Mouse (Mus musculus) liver, adult 2 months (tissue): Measurements from ENCODE around the gene Plppr4. TPM values are rescaled to one million over a fixed set of nuclear protein-coding genes. Genes with fewer than 3 reads are reported as not detected.

Experiments used
- DNase-seq: peaks from one replicate; pipeline ENCODE4 v3.0.0-alpha.2; 2011; ENCODE audit warnings: low read depth, low spot score; ENCODE audit errors: extremely low read depth
- H3K27ac ChIP-seq: fragments of 200-500 bp; replicated peaks from 2 replicates; pipeline ENCODE4 v1.5.1; 2012; ENCODE audit warnings: low read depth, mild to moderate bottlenecking, control low read depth, inconsistent platforms, low read length; ENCODE audit not compliant: insufficient read depth
- H3K27me3 ChIP-seq: fragments of 200-500 bp; 2 replicates; pipeline ENCODE4 v1.6.1; 2012; ENCODE audit warnings: mild to moderate bottlenecking, moderate library complexity, low read length, inconsistent platforms; ENCODE audit not compliant: control insufficient read depth, insufficient read depth
- H3K36me3 ChIP-seq: fragments of 200-500 bp; 2 replicates; pipeline ENCODE4 v1.6.1; 2012; ENCODE audit warnings: low read length, inconsistent platforms; ENCODE audit not compliant: control insufficient read depth, insufficient read depth
- H3K4me1 ChIP-seq: fragments of 200-500 bp; 2 replicates; pipeline ENCODE4 v1.6.1; 2011; ENCODE audit warnings: low read length; ENCODE audit not compliant: control insufficient read depth, insufficient read depth
- H3K4me3 ChIP-seq: fragments of 200-500 bp; 2 replicates; pipeline ENCODE4 v1.5.1; 2011; ENCODE audit warnings: low read depth, mild to moderate bottlenecking, control low read depth, low read length, moderate library complexity; ENCODE audit not compliant: insufficient read depth
- H3K79me2 ChIP-seq: fragments of 200-500 bp; 2 replicates; pipeline ENCODE4 v1.6.1; 2012; ENCODE audit warnings: inconsistent platforms, mild to moderate bottlenecking, low read length, moderate library complexity; ENCODE audit not compliant: control insufficient read depth, insufficient read depth
- H3K9ac ChIP-seq: fragments of 200-500 bp; 2 replicates; pipeline ENCODE4 v1.6.1; 2012; ENCODE audit warnings: low read depth, mild to moderate bottlenecking, control low read depth, inconsistent platforms, low read length
- CTCF ChIP-seq: fragments of 200-500 bp; IDR thresholded peaks from 2 replicates; pipeline ENCODE4 v1.5.1; 2011; ENCODE audit warnings: low read depth, low read length, control low read depth
- POLR2A ChIP-seq: fragments of 200-500 bp; IDR thresholded peaks from 2 replicates; pipeline ENCODE4 v1.6.1; 2011; ENCODE audit warnings: low read length, control low read depth; ENCODE audit not compliant: insufficient read depth; ENCODE audit errors: extremely low read depth
- WGBS: fragments of 180-500 bp; shearing (Covaris S2); methylation state at CpG from one replicate; pipeline ENCODE4 v1.1.7; 2018; 5-methylcytosine and 5-hydroxymethylcytosine counted together
- polyA plus RNA-seq: library from polyadenylated mRNA; depleted of rRNA; stranded (reverse); fragments of >200 nt; gene quantifications from 2 replicates; pipeline ENCODE4 v1.2.3, GENCODE M21; 2012
- total RNA-seq: library from RNA; depleted of rRNA; stranded (reverse); fragments of >200 nt; gene quantifications from 2 replicates; pipeline ENCODE4 v1.2.3, GENCODE M21; 2014

Plppr4 gene
- total and polyA plus RNA-seq, 2 experiments = not detected

DNA sequence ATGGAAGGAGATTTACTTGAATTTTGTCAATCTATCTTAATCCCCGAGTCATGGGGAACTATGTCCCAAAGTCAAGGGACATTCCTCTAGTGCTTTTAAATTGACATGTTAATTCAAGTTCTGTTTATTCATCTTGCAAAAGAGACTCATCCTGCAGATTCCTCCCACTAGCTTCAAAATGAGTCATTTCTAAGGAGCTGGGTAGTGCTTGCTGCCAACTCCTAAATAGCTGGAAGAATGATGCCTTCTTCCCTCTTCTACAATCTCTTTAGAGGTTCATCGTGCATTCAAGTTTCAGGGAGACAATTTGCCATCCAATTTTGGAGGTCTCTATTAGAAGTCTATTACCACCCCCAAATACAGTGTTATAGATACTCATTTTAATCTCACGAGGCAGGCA, 3.3 kb downstream of the Plppr4 start:
- TF ChIP-seq POLR2A (no peak), CTCF (no peak)

DNA sequence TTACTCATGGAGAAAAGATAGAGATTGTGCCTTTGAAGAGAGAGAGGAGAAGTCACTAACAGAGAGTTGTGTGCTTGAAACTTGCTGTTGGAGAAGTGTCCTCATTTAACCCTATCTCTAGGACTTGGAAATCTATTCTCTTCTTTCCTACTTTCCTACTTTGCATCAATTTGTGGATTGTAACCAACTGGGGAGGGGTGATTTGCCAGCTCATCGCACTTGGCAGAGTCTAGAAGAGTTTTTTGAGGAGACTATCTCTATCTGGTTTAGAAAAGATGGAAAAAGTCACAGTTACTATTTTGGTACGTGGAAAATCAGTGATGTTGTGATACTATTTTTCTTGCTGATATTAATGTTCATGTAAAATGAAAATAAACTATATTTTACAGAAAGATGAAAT, 6.7 kb downstream of the Plppr4 start:
- H3K27me3 ChIP-seq = peaks cover 3% of the 10 kb centered on the region
- H3K9ac ChIP-seq = no peak overlapping the region
- H3K4me1 ChIP-seq = no peaks in the 10 kb centered on the region
- WGBS = 69% methylated on average over 2 of the region's 2 CpGs
- no peak overlapping the region for H3K4me3 ChIP-seq
- no peaks in the 10 kb centered on the region for H3K36me3 ChIP-seq
- H3K27ac ChIP-seq = no peak overlapping the region
- no peaks in the 10 kb centered on the region for H3K79me2 ChIP-seq
- no peak for TF ChIP-seq CTCF
- no peak for TF ChIP-seq POLR2A
- no peak for DNase-seq

More for the DNA sequence above, 3.3 kb downstream of the Plppr4 start:
- peaks cover 6% of the 10 kb centered on the region for H3K27me3 ChIP-seq
- no peaks in the 10 kb centered on the region; the same call in 1 of the 2 replicates for H3K4me1 ChIP-seq
- H3K9ac ChIP-seq = no peak overlapping the region
- DNase-seq = no peak
- 81% methylated on average over 3 of the region's 3 CpGs for WGBS
- no peak overlapping the region for H3K4me3 ChIP-seq
- H3K27ac ChIP-seq = no peak overlapping the region
- no peaks in the 10 kb centered on the region for H3K79me2 ChIP-seq
- H3K36me3 ChIP-seq = no peaks in the 10 kb centered on the region

DNA sequence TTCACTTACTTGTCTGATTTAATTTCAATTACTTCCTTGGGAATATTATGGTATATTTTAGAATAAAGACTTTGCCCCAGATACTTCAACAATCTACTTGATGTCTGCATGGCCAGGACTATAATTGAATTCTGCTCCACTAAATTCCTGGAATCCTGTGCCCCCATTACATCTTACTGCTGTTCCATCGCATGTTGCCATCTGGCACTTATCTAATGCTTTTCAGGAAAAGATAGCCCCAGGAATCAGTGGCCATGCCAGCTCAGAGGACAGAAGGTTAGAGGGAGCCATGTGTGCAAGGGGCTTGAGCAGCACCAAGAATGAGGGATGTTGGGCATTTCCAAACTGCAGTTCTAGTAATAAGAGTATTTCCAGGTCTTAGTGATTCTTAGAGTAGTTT, 14.3 kb downstream of the Plppr4 start:
- no peak overlapping the region for H3K4me3 ChIP-seq
- TF ChIP-seq CTCF (no peak), POLR2A (no peak)
- H3K9ac ChIP-seq = no peak overlapping the region
- no peaks in the 10 kb centered on the region for H3K36me3 ChIP-seq
- no peaks in the 10 kb centered on the region for H3K4me1 ChIP-seq
- H3K27me3 ChIP-seq = peaks cover 3% of the 10 kb centered on the region; the same call in 1 of the 2 replicates
- DNase-seq = no peak
- H3K27ac ChIP-seq = no peak overlapping the region
- H3K79me2 ChIP-seq = no peaks in the 10 kb centered on the region
- 84% methylated on average over 1 of the region's 1 CpGs for WGBS

DNA sequence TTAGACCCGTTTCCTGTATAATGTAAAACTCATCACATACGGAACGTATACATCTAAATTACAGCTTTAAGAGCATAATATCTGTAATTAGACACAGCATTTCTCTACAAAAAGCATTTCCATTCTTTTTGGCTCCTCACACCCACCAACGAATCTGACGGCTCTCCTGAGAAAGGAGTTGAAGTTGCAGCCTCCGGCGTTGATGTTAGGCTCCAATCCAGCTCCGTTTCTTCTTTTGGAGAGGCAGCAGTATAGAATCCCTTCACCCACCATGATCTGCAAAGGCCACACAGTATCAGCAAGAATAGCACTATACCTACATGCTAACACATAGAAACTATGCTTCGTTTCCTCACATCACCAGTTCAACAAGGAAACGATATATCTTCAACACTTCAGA, 29.2 kb downstream of the Plppr4 start:
- WGBS = 89% methylated on average over 10 of the region's 10 CpGs
- Histone ChIP-seq H3K27me3 (no peaks in the 10 kb centered on the region), H3K4me1 (no peaks in the 10 kb centered on the region), H3K79me2 (no peaks in the 10 kb centered on the region), H3K9ac (no peak overlapping the region), H3K36me3 (no peaks in the 10 kb centered on the region), H3K4me3 (no peak overlapping the region), H3K27ac (no peak overlapping the region)
- TF ChIP-seq CTCF = no peak
- no peak for TF ChIP-seq POLR2A
- no peak for DNase-seq

DNA sequence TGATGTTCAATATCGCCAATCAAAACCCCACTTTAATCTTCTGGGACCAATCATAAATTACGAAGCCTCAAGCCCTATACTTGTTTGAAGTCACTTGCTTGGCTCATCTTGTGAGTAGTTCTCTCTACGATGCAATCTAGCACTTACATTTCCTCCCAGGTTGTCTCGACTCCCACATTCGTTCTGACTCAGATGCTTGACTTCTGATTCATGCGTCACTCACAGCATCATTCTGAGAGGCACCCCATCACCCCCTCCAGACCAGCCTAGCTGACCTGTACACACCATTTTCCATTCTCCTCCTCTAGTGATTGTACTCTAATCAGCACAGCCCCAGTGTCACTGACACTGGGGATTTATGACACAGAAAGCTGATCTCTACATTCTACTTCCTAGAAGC, 31.2 kb downstream of the Plppr4 start:
- H3K27me3 ChIP-seq = no peaks in the 10 kb centered on the region

DNA sequence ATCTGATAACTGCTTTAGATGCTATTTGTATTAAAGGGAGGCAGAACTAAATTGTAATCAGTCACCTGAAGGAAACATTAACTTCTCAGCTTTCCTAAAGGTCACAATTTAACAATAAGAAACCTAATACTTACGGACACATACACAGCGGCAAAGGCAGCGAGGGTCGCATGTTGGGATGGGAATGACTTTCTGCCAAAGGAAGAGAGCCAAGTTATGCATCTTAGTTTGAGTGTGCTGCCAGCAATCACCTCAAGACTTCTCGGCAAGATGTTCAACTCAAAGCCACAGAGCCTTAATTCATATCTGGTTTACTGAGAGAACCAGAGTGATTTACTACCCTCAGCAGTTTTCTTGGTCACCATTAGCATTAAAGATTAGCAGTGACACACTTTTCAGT, 34.1 kb downstream of the Plppr4 start:
- no peaks in the 10 kb centered on the region for H3K79me2 ChIP-seq
- 90% methylated on average over 5 of the region's 5 CpGs for WGBS

More for the DNA sequence above, 31.2 kb downstream of the Plppr4 start:
- TF ChIP-seq POLR2A (no peak), CTCF (no peak)
- no peaks in the 10 kb centered on the region for H3K79me2 ChIP-seq
- no peak for DNase-seq
- H3K36me3 ChIP-seq = no peaks in the 10 kb centered on the region
- no peak overlapping the region for H3K4me3 ChIP-seq
- no peak overlapping the region for H3K9ac ChIP-seq
- H3K4me1 ChIP-seq = no peaks in the 10 kb centered on the region
- H3K27ac ChIP-seq = no peak overlapping the region
- 82% methylated on average over 6 of the region's 6 CpGs for WGBS

More for the DNA sequence above, 34.1 kb downstream of the Plppr4 start:
- TF ChIP-seq POLR2A (no peak), CTCF (no peak)
- Histone ChIP-seq H3K36me3 (no peaks in the 10 kb centered on the region), H3K9ac (no peak overlapping the region), H3K27me3 (no peaks in the 10 kb centered on the region), H3K4me3 (no peak overlapping the region), H3K27ac (no peak overlapping the region), H3K4me1 (no peaks in the 10 kb centered on the region)
- no peak for DNase-seq
